Mouse (Mus musculus) small intestine, adult 2 months (tissue): ENCODE data around the gene Mup3.

Experiments used
- CTCF ChIP-seq: fragments of 200-500 bp; IDR thresholded peaks from 2 replicates; pipeline ENCODE4 v1.5.1; 2012; ENCODE audit warnings: low read depth, mild to moderate bottlenecking, control low read depth, inconsistent platforms, low read length, moderate library complexity, mixed read lengths; ENCODE audit not compliant: insufficient replicate concordance, insufficient read length; ENCODE audit errors: extremely low read depth
- POLR2A ChIP-seq: fragments of 200-500 bp; IDR thresholded peaks from 2 replicates; pipeline ENCODE4 v1.6.1; 2012; ENCODE audit warnings: low read depth, mild to moderate bottlenecking, control low read depth, inconsistent platforms, low read length, moderate library complexity

GRCm38 (mm10) chr4:62133706-62134105 is 46.6 kb upstream of the Mup3 start:
- no peak for TF ChIP-seq POLR2A
- TF ChIP-seq CTCF = no peak
